Mouse (Mus musculus) stomach, embryonic 14.5 days (tissue): ENCODE results near the gene Ifi203. TPM values are rescaled to one million over a fixed set of nuclear protein-coding genes. Genes with fewer than 3 reads are reported as not detected.
"Not testable (repeated sequence)": the region's sequence is repeated elsewhere in the genome, so short reads cannot be mapped to it uniquely, and the experiment has no call there.

Experiments used
- ATAC-seq: fragments of 200-750 bp; cut with Nextera tagmentation; 2 replicates; pipeline ENCODE4 v1.8.0; 2017; ENCODE audit warnings: low read depth, moderate TSS enrichment; ENCODE audit not compliant: insufficient number of reproducible peaks, insufficient read depth, low FRiP score
- H3K27ac ChIP-seq: fragments of 300-500 bp; sonication (generic); 2 replicates; pipeline ENCODE4 v1.5.1; 2014; ENCODE audit warnings: mild to moderate bottlenecking, low read length, moderate library complexity, mixed read lengths
- H3K27me3 ChIP-seq: fragments of 300-500 bp; sonication (generic); 2 replicates; pipeline ENCODE4 v1.6.1; 2014; ENCODE audit warnings: low read length, control low read depth, mixed read lengths; ENCODE audit not compliant: control insufficient read depth, insufficient read depth
- H3K36me3 ChIP-seq: fragments of 300-500 bp; sonication (generic); 2 replicates; pipeline ENCODE4 v1.6.1; 2014; ENCODE audit warnings: mild to moderate bottlenecking, control low read depth, low read length, moderate library complexity, mixed read lengths; ENCODE audit not compliant: control insufficient read depth, insufficient read depth
- H3K4me1 ChIP-seq: fragments of 300-500 bp; sonication (generic); 2 replicates; pipeline ENCODE4 v1.6.1; 2014; ENCODE audit warnings: low read length, control low read depth, mixed read lengths; ENCODE audit not compliant: control insufficient read depth, insufficient read depth
- H3K4me2 ChIP-seq: fragments of 300-500 bp; sonication (generic); replicated peaks from 2 replicates; pipeline ENCODE4 v1.6.1; 2014; ENCODE audit warnings: low read depth, low read length, control low read depth
- H3K4me3 ChIP-seq: fragments of 300-500 bp; sonication (generic); 2 replicates; pipeline ENCODE4 v1.5.1; 2014; ENCODE audit warnings: low read depth, low read length, control low read depth
- H3K9ac ChIP-seq: fragments of 300-500 bp; sonication (generic); replicated peaks from 2 replicates; pipeline ENCODE4 v1.6.1; 2014; ENCODE audit warnings: low read depth, mild to moderate bottlenecking, control low read depth, low read length, moderate library complexity, mixed read lengths
- H3K9me3 ChIP-seq: fragments of 300-500 bp; sonication (generic); 2 replicates; pipeline ENCODE4 v1.6.1; 2016; ENCODE audit warnings: low read depth, low read length, control low read depth; ENCODE audit not compliant: control insufficient read depth
- WGBS: fragments of 180-500 bp; shearing (Covaris S2); extraction: QIAGEN DNeasy Blood & Tissue Kit; methylation state at CpG from one replicate; pipeline ENCODE4 v1.1.7; 2014; 5-methylcytosine and 5-hydroxymethylcytosine counted together
- polyA plus RNA-seq: library from polyadenylated mRNA; unstranded; fragments of >200 nt; fragmentation: Nextera tagmentation; extraction: Ambion mirVana; gene quantifications from 2 replicates; pipeline ENCODE4 v1.2.1, GENCODE M21; 2014

Ifi203 gene
- polyA plus RNA-seq, 1 experiment from 2014 or later = 1.1 TPM

GRCm38 (mm10) chr1:173912548-173913255, 29.8 kb downstream of the Ifi203 start, which contains the start of gene Ifi211:
Gene Ifi211 (minus strand): TSS chr1:173913046.
- ATAC-seq = not testable (repeated sequence)

GRCm38 (mm10) chr1:173911808-173912464, 30.5 kb downstream of the Ifi203 start:
- H3K27me3 ChIP-seq = no peaks in the 10 kb centered on the region
- no peaks in the 10 kb centered on the region for H3K36me3 ChIP-seq
- WGBS = 89% methylated on average over 2 of the region's 2 CpGs
- H3K9me3 ChIP-seq = no peaks in the 10 kb centered on the region
- no peak overlapping the region for H3K27ac ChIP-seq
- H3K9ac ChIP-seq = no peak overlapping the region
- no peaks in the 10 kb centered on the region for H3K4me1 ChIP-seq
- no peak overlapping the region for H3K4me3 ChIP-seq
- H3K4me2 ChIP-seq = no peak overlapping the region
- ATAC-seq = no peak

More at GRCm38 (mm10) chr1:173912548-173913255, 29.8 kb downstream of the Ifi203 start, which contains the start of gene Ifi211:
- H3K9ac ChIP-seq, H3K27me3 ChIP-seq, H3K27ac ChIP-seq, H3K4me2 ChIP-seq, H3K4me3 ChIP-seq, H3K4me1 ChIP-seq, H3K9me3 ChIP-seq, H3K36me3 ChIP-seq: not testable (repeated sequence)
- WGBS = 76% methylated on average over 6 of the region's 6 CpGs

- not testable (repeated sequence) for H3K36me3 ChIP-seq, H3K9me3 ChIP-seq, H3K4me2 ChIP-seq, H3K27ac ChIP-seq, H3K4me1 ChIP-seq, H3K4me3 ChIP-seq, H3K9ac ChIP-seq, H3K27me3 ChIP-seq, ATAC-seq
These were observed 34.1 kb downstream of the Ifi203 start for GRCm38 (mm10) chr1:173908390-173908789.

- not testable (repeated sequence) for H3K4me3 ChIP-seq, H3K27me3 ChIP-seq, H3K9ac ChIP-seq, H3K4me1 ChIP-seq, H3K4me2 ChIP-seq, ATAC-seq, H3K9me3 ChIP-seq, H3K36me3 ChIP-seq, H3K27ac ChIP-seq
- WGBS = 96% methylated on average over 4 of the region's 4 CpGs
These were observed 36.6 kb downstream of the Ifi203 start for GRCm38 (mm10) chr1:173905885-173906284.

GRCm38 (mm10) chr1:173889741-173890140, 52.7 kb downstream of the Ifi203 start:
- H3K36me3 ChIP-seq, H3K4me3 ChIP-seq, H3K27ac ChIP-seq, H3K27me3 ChIP-seq, H3K4me1 ChIP-seq, ATAC-seq, H3K9ac ChIP-seq, H3K9me3 ChIP-seq, H3K4me2 ChIP-seq: not testable (repeated sequence)

GRCm38 (mm10) chr1:173887026-173887787, 55.3 kb downstream of the Ifi203 start:
- not testable (repeated sequence) for H3K4me3 ChIP-seq, H3K9me3 ChIP-seq, H3K4me2 ChIP-seq, H3K4me1 ChIP-seq, H3K27ac ChIP-seq, H3K9ac ChIP-seq, H3K36me3 ChIP-seq, ATAC-seq, H3K27me3 ChIP-seq
- WGBS = no CpG with 5 or more reads among the region's 2 CpGs

GRCm38 (mm10) chr1:173880004-173880666, 62.3 kb downstream of the Ifi203 start:
- not testable (repeated sequence) for H3K27me3 ChIP-seq, H3K9me3 ChIP-seq, ATAC-seq, H3K36me3 ChIP-seq, H3K9ac ChIP-seq, H3K4me1 ChIP-seq, H3K4me3 ChIP-seq, H3K4me2 ChIP-seq, H3K27ac ChIP-seq
- WGBS = 66% methylated on average over 3 of the region's 3 CpGs

- not testable (repeated sequence) for H3K27me3 ChIP-seq, ATAC-seq, H3K9me3 ChIP-seq, H3K4me1 ChIP-seq, H3K36me3 ChIP-seq, H3K27ac ChIP-seq, H3K9ac ChIP-seq, H3K4me3 ChIP-seq, H3K4me2 ChIP-seq
- 65% methylated on average over 5 of the region's 5 CpGs for WGBS
These were observed 63.1 kb downstream of the Ifi203 start for GRCm38 (mm10) chr1:173879225-173879987.
